Mouse (Mus musculus) urinary bladder, adult 2 months (tissue): ENCODE results near the gene Ccdc181. TPM values are rescaled to one million over a fixed set of nuclear protein-coding genes. Genes with fewer than 3 reads are reported as not detected.

ENCODE experiments used
- DNase-seq: peaks from one replicate; pipeline ENCODE4 v3.0.0; 2022; ENCODE audit warnings: low spot score
- polyA plus RNA-seq: library from polyadenylated mRNA; depleted of rRNA; stranded (reverse); fragments of >200 nt; gene quantifications from 2 replicates; pipeline ENCODE4 v1.2.3, GENCODE M21; 2012; rRNA removed

Gene Ccdc181
- polyA plus RNA-seq, 1 experiment: 10.8 TPM

DNA sequence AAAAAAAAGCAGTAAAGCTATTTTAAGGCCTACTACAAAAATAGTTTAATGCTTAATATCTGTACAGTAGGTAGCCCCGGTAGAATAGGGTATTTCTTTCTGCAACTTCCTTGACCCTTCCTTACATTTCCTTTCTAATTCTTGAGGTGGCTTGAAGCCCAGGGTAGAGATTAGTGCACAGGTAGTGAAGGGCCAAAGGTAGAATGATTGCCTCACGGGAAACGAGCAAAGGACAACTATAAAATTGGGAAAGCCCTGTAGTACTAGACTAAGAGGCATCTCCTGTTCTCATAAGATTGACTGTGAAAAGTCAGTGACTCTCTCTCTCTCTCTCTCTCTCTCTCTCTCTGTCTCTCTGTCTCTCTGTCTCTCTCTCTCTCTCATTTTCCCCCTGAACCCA is 60.0 kb downstream of the Ccdc181 start:
- no peak for DNase-seq

DNA sequence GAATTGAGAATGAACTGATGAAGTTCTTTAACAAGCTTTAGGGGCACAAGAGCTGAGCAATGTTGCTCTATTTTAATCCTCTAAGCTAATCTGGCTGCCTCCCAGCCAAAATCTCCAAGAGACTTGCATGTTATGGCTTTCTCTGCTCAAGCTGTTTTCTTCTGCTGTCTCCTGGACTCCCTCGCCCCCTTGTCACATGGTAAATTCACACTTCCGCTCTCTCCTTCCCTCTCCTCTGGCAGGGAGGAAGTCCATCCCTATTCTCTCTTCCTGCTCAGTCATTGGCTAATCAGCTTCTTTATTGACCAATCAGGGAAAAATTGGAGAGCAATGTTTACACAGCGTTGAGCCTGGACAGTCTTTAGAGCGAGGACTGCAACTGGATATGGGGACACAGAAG is 60.5 kb downstream of the Ccdc181 start:
- no peak for DNase-seq

Other genes with a start within 250 kb of the Ccdc181 start
- 13.6 and 18.0 TPM in 2 replicates for gene Sele, start 227.4 kb upstream of the Ccdc181 start, polyA plus RNA-seq
- 1.2 and 1.9 TPM in 2 replicates for gene Sell, start 213.6 kb upstream of the Ccdc181 start, polyA plus RNA-seq
- 5.5 and 6.8 TPM in 2 replicates for gene Selp, start 160.3 kb upstream of the Ccdc181 start, polyA plus RNA-seq
- 0.19 and 0.34 TPM in 2 replicates for gene F5, start 123.7 kb upstream of the Ccdc181 start, polyA plus RNA-seq
- gene Slc19a2, start 26.5 kb upstream of the Ccdc181 start, polyA plus RNA-seq: 9.3 and 9.5 TPM in 2 replicates
- gene Nme7, start 28.5 kb downstream of the Ccdc181 start, polyA plus RNA-seq: 14.1 and 14.9 TPM in 2 replicates
- 21.2 and 23.4 TPM in 2 replicates for gene Blzf1, start 31.9 kb downstream of the Ccdc181 start, polyA plus RNA-seq
- 39.7 and 43.4 TPM in 2 replicates for gene Atp1b1, start 182.8 kb downstream of the Ccdc181 start, polyA plus RNA-seq